Mouse (Mus musculus) kidney, postnatal 25 days (tissue): ENCODE results near the gene Dolk.
A peak's percentile ranks its signal among the peaks of the same experiment; 100 is the strongest.

Source experiments
- DNase-seq, 2 experiments: peaks; one replicate each; pipeline ENCODE4 v3.0.0; 2021; ENCODE audit warnings: mixed read lengths in 2 of 2

The Dolk gene

GRCm38 (mm10) chr2:30286192-30287026 lies at the start of gene Dolk, which contains the start of gene Nup188:
TSS of gene Dolk (minus strand) at chr2:30286334.
TSS of gene Nup188 (plus strand) at chr2:30286397.
- peak; percentile 98 to 99 for DNase-seq

DNA sequence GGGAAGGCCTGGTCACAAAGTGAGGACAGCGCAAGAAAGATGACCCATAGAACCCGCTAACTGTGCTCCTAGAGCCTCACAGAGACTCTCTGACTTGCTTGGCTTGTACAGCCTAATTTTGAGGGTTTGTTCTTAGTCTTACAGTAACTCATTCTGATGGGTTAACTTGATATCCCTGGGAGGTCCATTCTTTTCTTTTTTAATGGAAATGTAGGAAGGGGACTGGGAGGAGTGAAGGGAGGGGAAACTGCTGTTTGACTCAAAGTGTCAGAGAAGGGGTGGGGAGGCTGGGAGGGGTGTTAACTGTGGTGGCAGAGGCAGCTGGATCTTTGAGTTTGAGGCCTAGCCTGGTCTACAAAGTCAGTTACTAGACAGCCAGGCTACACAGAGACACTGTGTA lies 49.2 kb upstream of the Dolk start:
- no peak for DNase-seq

DNA sequence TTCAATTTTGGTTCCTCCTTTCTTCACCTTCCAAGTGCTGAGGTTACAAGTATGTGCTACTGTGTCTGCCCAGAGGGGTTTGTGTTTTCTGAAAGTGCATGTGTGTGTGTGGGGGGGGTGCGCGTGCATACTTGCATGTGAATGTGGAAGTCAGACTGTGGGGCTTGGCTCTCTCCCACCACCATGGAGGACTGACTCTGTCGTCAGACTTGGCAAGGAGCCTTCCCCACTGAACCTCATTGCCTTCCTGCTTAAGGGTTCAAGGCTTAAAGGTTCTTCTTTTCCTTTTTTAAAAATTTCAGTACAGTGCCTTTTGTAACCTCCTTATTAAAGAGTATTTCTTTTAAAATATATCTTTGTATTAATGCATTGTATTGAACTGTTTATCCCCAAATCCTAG lies 42.7 kb upstream of the Dolk start:
- DNase-seq: no peak

DNA sequence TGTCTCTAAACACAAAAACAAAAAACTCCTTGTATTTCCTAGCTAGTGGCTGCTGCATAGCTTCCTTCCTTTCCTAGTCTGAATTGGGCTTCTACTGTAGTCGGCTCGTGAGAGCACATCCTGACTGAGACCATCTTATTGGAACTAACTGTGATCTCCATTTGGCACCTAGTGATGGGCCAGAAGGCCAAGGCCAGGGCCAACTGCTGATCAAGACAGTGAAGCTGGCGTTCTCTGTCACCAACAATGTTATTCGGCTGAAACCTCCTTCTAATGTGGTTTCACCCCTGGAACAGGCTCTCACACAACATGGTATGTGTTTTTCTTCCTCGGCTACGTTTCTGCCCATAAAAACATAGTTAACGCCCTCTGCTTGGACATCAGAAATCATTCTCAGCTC lies 41.1 kb upstream of the Dolk start:
- no peak for DNase-seq

DNA sequence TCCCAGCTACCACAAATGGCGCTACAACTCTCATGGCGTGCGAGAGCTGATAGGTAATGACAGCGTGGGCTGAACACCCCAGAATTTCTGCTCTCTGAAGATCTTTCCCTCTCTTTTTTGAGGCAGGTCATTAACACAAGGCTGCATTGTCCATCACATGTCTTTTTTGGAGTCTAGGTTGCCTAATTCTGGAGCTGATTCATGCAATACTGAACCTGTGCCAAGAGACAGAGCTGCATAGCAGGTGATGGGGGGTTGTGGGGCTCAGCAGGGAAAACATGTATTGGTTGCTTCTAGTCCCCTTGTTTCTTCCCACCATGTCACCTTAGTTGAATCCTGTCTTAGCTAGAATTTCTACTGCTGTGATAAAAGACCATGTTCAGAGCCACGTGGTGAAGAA lies 39.2 kb upstream of the Dolk start:
- DNase-seq: no peak

- no peak for DNase-seq
Measured at GRCm38 (mm10) chr2:30323111-30323510, 37.0 kb upstream of the Dolk start.

- DNase-seq: no peak
Measured at GRCm38 (mm10) chr2:30319260-30319659, 33.1 kb upstream of the Dolk start.

DNA sequence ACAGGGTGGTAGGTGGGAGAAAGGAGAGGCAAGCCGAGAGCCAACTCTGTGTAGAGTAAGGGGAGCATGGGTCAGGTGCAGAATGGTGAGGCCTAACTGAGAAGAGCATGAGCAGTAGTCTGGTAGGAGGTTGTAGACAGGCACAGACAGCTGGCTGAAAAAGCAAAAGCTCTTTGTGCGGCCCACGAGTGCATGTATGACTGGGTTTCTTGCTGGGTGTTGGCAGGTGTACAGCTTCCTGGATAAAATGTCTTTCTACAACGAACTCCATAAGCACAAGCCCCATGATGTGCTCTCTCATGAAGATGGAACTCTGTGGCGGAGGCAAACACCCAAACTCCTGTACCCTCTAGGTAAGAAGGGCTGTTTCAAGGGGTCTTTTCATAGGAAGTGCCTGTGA lies 30.8 kb upstream of the Dolk start:
- no peak for DNase-seq

DNA sequence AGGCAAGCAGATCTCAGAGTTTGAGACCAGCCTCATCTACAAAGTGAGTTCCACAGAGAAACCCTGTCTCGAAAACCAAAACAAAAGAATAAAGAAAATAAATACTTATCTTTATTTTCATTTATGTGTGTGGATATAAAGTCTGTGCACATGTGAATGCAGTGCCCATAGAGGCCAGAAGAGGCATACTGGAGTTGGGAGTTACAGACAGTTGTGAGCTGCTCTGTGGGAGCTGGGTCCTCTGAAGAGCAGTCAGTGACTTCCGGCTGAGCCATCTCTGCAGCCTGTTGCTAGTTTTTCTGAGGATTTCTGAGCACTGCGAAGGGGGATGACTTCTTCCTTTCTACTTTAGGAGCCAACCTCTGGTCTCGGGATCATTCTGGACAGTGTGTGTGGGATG lies 30.0 kb upstream of the Dolk start:
- no peak for DNase-seq

DNA sequence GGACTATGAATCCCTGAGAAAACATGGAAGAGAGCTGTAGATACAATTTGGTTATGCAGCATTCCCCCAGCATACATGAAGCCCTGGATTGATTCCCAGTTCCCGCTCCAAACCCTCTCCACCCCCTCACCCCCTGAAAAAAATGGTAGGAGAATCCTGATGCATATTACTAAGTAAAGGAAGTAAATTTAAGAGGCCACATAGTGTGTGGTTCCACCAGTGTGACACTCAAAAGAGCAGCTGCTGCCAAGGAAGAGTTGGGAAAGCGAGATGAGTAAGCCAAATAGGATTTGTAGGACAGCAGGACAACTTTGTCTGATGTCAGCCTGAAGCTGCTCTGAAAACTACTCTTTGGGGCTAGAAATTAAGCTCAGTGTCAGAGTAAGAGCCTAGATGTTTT lies 25.3 kb upstream of the Dolk start:
- no peak for DNase-seq

DNA sequence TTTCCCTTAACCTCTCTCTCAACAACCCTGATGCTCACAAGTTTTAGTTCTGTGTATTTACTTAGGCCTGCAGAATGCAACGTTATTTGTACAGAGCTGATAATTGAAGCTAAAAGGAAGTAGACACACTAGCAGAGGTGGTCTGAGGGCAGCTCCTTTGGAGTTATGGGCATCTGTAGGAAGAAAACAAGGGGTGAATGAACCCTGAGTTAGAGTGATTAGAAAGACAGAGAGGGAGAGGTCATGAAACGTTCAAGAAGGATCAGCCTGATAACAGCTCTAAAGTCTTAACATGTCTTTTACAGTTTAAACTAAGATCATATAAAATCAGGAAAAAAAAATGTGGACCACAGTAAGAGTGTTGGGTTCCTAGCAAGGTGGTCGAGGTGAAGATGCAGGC lies 23.2 kb upstream of the Dolk start:
- DNase-seq: no peak

GRCm38 (mm10) chr2:30306087-30306486 lies 20.0 kb upstream of the Dolk start:
- no peak for DNase-seq

- no peak for DNase-seq
Measured at GRCm38 (mm10) chr2:30299966-30300365, 13.8 kb upstream of the Dolk start.

- DNase-seq: no peak
Measured at GRCm38 (mm10) chr2:30299525-30299924, 13.4 kb upstream of the Dolk start.

- no peak for DNase-seq
Measured at GRCm38 (mm10) chr2:30287027-30287373, 866 bp upstream of the Dolk start.

- DNase-seq: peak in 1 of 2 experiments; percentile 52
Measured at GRCm38 (mm10) chr2:30285416-30286181, 535 bp downstream of the Dolk start.

- no peak for DNase-seq
Measured at GRCm38 (mm10) chr2:30285004-30285403, 1.1 kb downstream of the Dolk start.

- DNase-seq: no peak
Measured at GRCm38 (mm10) chr2:30283193-30283592, 2.9 kb downstream of the Dolk start.

DNA sequence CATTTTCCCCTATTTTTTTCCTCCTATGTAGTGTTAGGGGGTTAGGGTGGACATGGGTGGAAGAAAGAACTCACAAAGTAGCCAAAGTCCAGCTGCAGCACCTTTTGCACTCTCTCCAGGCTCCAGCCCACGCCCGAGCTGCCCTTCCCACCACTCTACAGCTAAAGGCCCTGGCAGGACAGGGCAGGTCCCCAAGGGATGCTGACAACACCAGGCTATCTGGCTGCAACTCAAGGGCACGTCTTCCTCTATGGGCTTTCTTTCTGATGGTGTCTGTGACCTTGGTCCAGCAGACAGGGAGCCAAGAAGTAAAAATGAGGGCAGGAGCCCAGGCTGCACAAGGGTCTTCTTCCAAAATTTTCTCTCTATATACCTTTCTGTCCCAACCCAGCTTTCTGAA lies 4.5 kb downstream of the Dolk start:
- no peak for DNase-seq

GRCm38 (mm10) chr2:30280743-30281142 lies 5.4 kb downstream of the Dolk start, which contains the start of gene Gm28038:
TSS of gene Gm28038 (plus strand) at chr2:30281043.
- DNase-seq: no peak

DNA sequence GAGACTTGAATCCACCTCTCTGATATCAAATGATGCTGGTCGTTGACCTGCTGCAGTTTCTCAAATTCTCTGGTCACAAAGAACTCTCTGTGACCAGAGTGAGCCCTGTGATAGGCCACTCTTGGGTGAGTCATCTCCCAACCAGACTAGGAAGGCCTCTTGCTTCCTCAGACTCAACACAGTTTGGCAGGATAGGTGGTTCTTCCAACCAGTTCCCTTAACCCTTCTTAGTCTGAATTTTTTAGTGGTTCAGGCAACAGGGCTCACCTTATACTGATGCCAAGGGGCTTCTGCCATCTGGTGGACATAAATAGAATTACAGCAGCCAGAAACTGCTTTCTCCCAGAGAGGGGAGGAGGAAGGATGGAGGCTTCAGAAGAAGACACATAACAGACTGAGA lies 16.0 kb downstream of the Dolk start:
- DNase-seq: peak; percentile 72 to 84

DNA sequence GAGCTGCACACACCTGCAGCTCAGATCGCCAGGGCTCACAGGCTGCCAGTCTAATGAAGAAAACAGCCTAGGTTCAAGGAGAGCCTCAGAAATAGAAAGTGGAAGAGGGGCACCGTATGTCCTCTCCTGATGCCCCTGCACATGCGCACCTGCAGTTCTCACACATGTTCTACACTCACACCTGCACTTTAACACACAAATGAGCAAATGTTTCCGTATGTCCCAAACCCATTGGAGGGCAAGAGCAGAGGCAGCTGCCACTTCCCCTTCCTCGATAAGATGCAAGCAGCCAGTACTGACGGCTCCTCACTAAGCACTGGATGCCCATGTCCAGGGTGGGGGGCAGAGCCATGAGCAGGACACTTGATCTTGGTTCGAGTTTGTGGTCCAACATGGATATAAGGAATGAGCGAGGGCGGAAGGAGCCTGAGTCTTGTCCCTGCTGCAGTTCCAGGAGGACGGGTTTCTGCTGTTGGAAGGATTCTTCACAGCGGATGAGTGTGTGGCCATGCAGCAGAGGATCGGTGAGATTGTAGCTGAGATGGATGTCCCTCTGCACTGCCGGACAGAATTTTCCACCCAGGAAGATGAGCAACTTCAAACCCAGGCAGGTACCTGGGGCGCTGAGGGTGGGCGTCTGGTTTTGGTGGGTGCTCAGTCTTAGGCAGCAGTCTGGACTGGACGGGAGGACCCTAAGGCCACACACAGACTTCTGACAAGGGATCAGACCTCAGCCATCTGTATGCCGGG lies 16.7 kb downstream of the Dolk start:
- no peak for DNase-seq

- DNase-seq: no peak
Measured at GRCm38 (mm10) chr2:30268371-30268770, 17.8 kb downstream of the Dolk start.
